Mouse (Mus musculus): ENCODE data around the gene Wdr20. TPM values are rescaled to one million over a fixed set of nuclear protein-coding genes. Genes with fewer than 3 reads are reported as not detected.
"Not testable (repeated sequence)": the region's sequence is repeated elsewhere in the genome, so short reads cannot be mapped to it uniquely, and the experiment has no call there.

Wdr20 gene
- total and polyA plus RNA-seq, 3 experiments = 18.8 to 25.8 TPM; not detected in 1

GRCm38 (mm10) chr12:110700730-110701129 is 37.0 kb upstream of the Wdr20 start:
- Histone ChIP-seq H3K36me3 (ENCODE audit: control insufficient read depth in 1 of 2, insufficient read depth in 2 of 2, low read length in 2 of 2) (peaks cover 0 to 42% of the 10 kb centered on the region in 2 experiments; a peak in 2 of 4 replicates), H3K4me1 (ENCODE audit: control insufficient read depth in 1 of 2, insufficient read depth in 2 of 2, low read length in 2 of 2) (peaks cover 19 to 50% of the 10 kb centered on the region in 2 experiments), H3K9me3 (replicated peaks; ENCODE audit: insufficient read depth, low read length) (no peaks in the 10 kb centered on the region), H3K4me3 (ENCODE audit: control insufficient read depth in 1 of 2, insufficient read depth in 1 of 2, low read depth in 2 of 2, low read length in 2 of 2) (no peak overlapping the region), H3K9ac (ENCODE audit: control insufficient read depth, low read depth, low read length, poor library complexity, severe bottlenecking) (peak overlapping the region; percentile 74), H3K79me2 (ENCODE audit: control insufficient read depth, insufficient read depth, low read length, poor library complexity) (peaks cover 11% of the 10 kb centered on the region), H3K27ac (ENCODE audit: control insufficient read depth, low read depth, low read length) (peak overlapping the region; percentile 85), H3K27me3 (ENCODE audit: control insufficient read depth in 1 of 2, insufficient read depth in 2 of 2, low read length in 2 of 2) (no peaks in the 10 kb centered on the region)
- TF ChIP-seq GABPA (IDR thresholded peaks at IDR 0.05; ENCODE audit: low read depth, low read length) (no peak), MAX (IDR thresholded peaks at IDR 0.05; ENCODE audit: low read length) (no peak), MYC (IDR thresholded peaks at IDR 0.05; ENCODE audit: low read depth, low read length) (peak; percentile 50; the same call in 1 of the 2 replicates), BHLHE40 (IDR thresholded peaks at IDR 0.05; ENCODE audit: borderline replicate concordance, low read depth, low read length) (no peak), TAL1 (IDR thresholded peaks at IDR 0.05; ENCODE audit: low read length) (no peak), CHD1 (IDR thresholded peaks at IDR 0.05; ENCODE audit: low read depth, low read length) (no peak), ZNF384 (IDR thresholded peaks at IDR 0.05; ENCODE audit: low read depth, low read length) (no peak), USF1 (IDR thresholded peaks at IDR 0.05; ENCODE audit: low read depth, low read length) (no peak), TBP (IDR thresholded peaks at IDR 0.05; ENCODE audit: low read depth, low read length) (no peak), POLR2AphosphoS5 (IDR thresholded peaks at IDR 0.05; ENCODE audit: borderline replicate concordance, low read depth, low read length) (no peak), CHD2 (IDR thresholded peaks at IDR 0.05; ENCODE audit: low read length) (peak; percentile 23)
- peak; percentile 42 for DNase-seq (ENCODE audit: low read depth, low spot score)

DNA sequence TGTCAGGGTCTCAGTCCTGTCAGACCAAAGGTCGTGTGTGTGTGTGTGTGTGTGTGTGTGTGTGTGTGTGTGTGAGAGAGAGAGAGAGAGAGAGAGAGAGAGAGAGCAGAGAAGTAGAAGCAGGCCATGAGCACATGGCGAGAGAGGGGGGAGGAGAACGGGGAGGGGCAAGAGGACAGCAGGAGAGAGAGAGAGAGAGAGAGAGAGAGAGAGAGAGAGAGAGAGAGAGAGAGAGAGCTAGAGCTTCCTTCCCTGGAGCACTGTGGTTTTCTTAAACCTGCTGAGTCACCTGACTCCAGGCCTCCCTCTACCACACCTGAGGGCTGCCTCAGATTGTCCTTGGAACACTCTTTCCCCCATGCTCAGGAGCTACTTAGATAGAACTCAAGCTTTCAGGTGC is 36.4 kb upstream of the Wdr20 start:
- H3K27me3 ChIP-seq (ENCODE audit: control insufficient read depth in 1 of 2, insufficient read depth in 2 of 2, low read length in 2 of 2); H3K79me2 ChIP-seq (ENCODE audit: control insufficient read depth, insufficient read depth, low read length, poor library complexity); H3K9me3 ChIP-seq (replicated peaks; ENCODE audit: insufficient read depth, low read length): not testable (repeated sequence)
- H3K4me3 ChIP-seq (ENCODE audit: control insufficient read depth in 1 of 2, insufficient read depth in 1 of 2, low read depth in 2 of 2, low read length in 2 of 2) = peak overlapping the region in 1 of 2 experiments; percentile 9; a peak in 1 of 4 replicates
- TF ChIP-seq RCOR1 (IDR thresholded peaks at IDR 0.05; ENCODE audit: low read depth, low read length) (0 out of 2 replicates have a peak, but pooled peaks have one; percentile 28), HCFC1 (IDR thresholded peaks at IDR 0.05; ENCODE audit: low read depth, low read length) (peak; percentile 60; the same call in 1 of the 2 replicates), BHLHE40 (IDR thresholded peaks at IDR 0.05; ENCODE audit: borderline replicate concordance, low read depth, low read length) (peak; percentile 49; the same call in 1 of the 2 replicates), MAZ (IDR thresholded peaks at IDR 0.05; ENCODE audit: low read depth, low read length) (peak; percentile 92), MXI1 (IDR thresholded peaks at IDR 0.05; ENCODE audit: low read depth, low read length) (peak; percentile 78), MAFK (IDR thresholded peaks at IDR 0.05; ENCODE audit: borderline replicate concordance, low read depth, low read length) (0 out of 2 replicates have a peak, but pooled peaks have one; percentile 58), GATA1 (IDR thresholded peaks at IDR 0.05; ENCODE audit: low read depth, low read length) (0 out of 2 replicates have a peak, but pooled peaks have one; percentile 5), POLR2A (IDR thresholded peaks at IDR 0.05; ENCODE audit: control insufficient read depth in 1 of 2, insufficient read depth in 1 of 2, low read depth in 1 of 2, low read length in 2 of 2, poor library complexity in 1 of 2) (peak in 1 of 2 experiments; percentile 60; a peak in 2 of 4 replicates), TCF12 (IDR thresholded peaks at IDR 0.05; ENCODE audit: low read depth, low read length) (peak; percentile 47; the same call in 1 of the 2 replicates), NELFE (IDR thresholded peaks at IDR 0.05; ENCODE audit: low read depth, low read length) (peak; percentile 21; the same call in 1 of the 2 replicates), MYC (IDR thresholded peaks at IDR 0.05; ENCODE audit: low read depth, low read length) (peak; percentile 99), ZMIZ1 (IDR thresholded peaks at IDR 0.05; ENCODE audit: low read depth, low read length) (0 out of 2 replicates have a peak, but pooled peaks have one; percentile 10), GABPA (IDR thresholded peaks at IDR 0.05; ENCODE audit: low read depth, low read length) (peak; percentile 87), SIN3A (IDR thresholded peaks at IDR 0.05; ENCODE audit: low read length) (peak; percentile 77; the same call in 1 of the 2 replicates), EP300 (IDR thresholded peaks at IDR 0.05; ENCODE audit: low read depth in 1 of 2, low read length in 2 of 2) (peak; percentile 55 to 62; a peak in 3 of 4 replicates), JUND (IDR thresholded peaks at IDR 0.05; ENCODE audit: low read depth, low read length) (peak; percentile 100), MAX (IDR thresholded peaks at IDR 0.05; ENCODE audit: low read length) (peak; percentile 90), ETS1 (IDR thresholded peaks at IDR 0.05; ENCODE audit: low read depth, low read length) (peak; percentile 86), TBP (IDR thresholded peaks at IDR 0.05; ENCODE audit: low read depth, low read length) (peak; percentile 71), USF1 (IDR thresholded peaks at IDR 0.05; ENCODE audit: low read depth, low read length) (peak; percentile 70)
- DNase-seq (ENCODE audit: low read depth, low spot score) = peak; percentile 87
- peak overlapping the region; percentile 85 for H3K27ac ChIP-seq (ENCODE audit: control insufficient read depth, low read depth, low read length)
- peak overlapping the region; percentile 74 for H3K9ac ChIP-seq (ENCODE audit: control insufficient read depth, low read depth, low read length, poor library complexity, severe bottlenecking)
- peaks cover 21 to 50% of the 10 kb centered on the region in 2 experiments for H3K4me1 ChIP-seq (ENCODE audit: control insufficient read depth in 1 of 2, insufficient read depth in 2 of 2, low read length in 2 of 2)
- peaks cover 0 to 43% of the 10 kb centered on the region in 2 experiments; a peak in 2 of 4 replicates for H3K36me3 ChIP-seq (ENCODE audit: control insufficient read depth in 1 of 2, insufficient read depth in 2 of 2, low read length in 2 of 2)

Measured in MEL (cell line).